In the genomic region with DNA sequence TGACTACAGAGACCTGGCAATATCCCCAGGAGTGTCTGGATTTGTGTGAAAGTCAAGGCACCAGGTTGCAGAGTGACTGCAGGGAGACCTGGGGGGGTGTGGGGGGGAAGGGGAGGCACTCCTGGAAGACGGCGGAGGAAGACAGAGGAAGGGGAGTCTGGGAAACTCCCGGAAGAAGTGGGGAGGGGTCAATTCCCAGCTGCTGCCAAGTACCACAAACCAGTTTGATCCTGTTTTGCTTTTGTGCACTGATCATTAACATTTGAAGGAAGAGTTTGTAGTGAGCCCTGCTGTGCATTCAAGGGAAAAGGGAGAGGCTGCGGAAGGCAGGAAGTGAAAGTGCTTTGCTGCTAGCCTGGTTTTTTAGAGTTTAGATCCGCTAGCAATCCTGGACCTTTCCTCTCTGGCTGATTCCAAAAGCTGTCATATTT, we compare ENCODE assay signal across 8 mouse cellular contexts. TPM values are rescaled to one million over a fixed set of nuclear protein-coding genes. Genes with fewer than 3 reads are reported as not detected.
DNase-seq lines count a peak whose midpoint lies in the region; ATAC-seq and TF ChIP-seq lines count a peak whose summit lies in the region.

No protein-coding gene starts in this region.

- peaks cover 6% of the 10 kb centered on the region for H3K4me1 ChIP-seq in heart, adult 2 months (ENCODE audit: control insufficient read depth, insufficient read depth, low read length)
- peaks cover 26% of the 10 kb centered on the region for H3K4me1 ChIP-seq in forebrain, embryonic 15.5 days
- peaks cover 14% of the 10 kb centered on the region for H3K4me1 ChIP-seq in kidney, postnatal 0 days (replicated peaks; ENCODE audit: insufficient read depth, low read length)
- H3K4me1 ChIP-seq in neural tube, embryonic 11.5 days (ENCODE audit: control insufficient read depth, insufficient read depth, low read length), result peaks cover 13% of the 10 kb centered on the region

- no peak overlapping the region for H3K4me3 ChIP-seq in heart, adult 2 months
- no peak overlapping the region for H3K4me3 ChIP-seq in forebrain, embryonic 15.5 days
- no peak overlapping the region for H3K4me3 ChIP-seq in kidney, postnatal 0 days (replicated peaks; ENCODE audit: low read depth, low read length)
- H3K4me3 ChIP-seq in neural tube, embryonic 11.5 days (ENCODE audit: low read depth, low read length), result no peak overlapping the region

- no peak overlapping the region for H3K27ac ChIP-seq in heart, adult 2 months
- no peak overlapping the region; the same call in 1 of the 2 replicates for H3K27ac ChIP-seq in forebrain, embryonic 15.5 days (replicated peaks)
- peak overlapping the region; percentile 78 for H3K27ac ChIP-seq in kidney, postnatal 0 days
- no peak overlapping the region for H3K27ac ChIP-seq in neural tube, embryonic 11.5 days (ENCODE audit: low read depth, low read length)

- peak overlapping the region; percentile 35 for H3K4me2 ChIP-seq in forebrain, embryonic 15.5 days (replicated peaks)
- H3K4me2 ChIP-seq in kidney, postnatal 0 days (ENCODE audit: low read length), result peak overlapping the region; percentile 46
- peak overlapping the region; percentile 15; the same call in 1 of the 2 replicates for H3K4me2 ChIP-seq in neural tube, embryonic 11.5 days (ENCODE audit: low read depth)

- H3K36me3 ChIP-seq in heart, adult 2 months (ENCODE audit: control insufficient read depth, insufficient read depth, low read length), result no peaks in the 10 kb centered on the region
- H3K36me3 ChIP-seq in forebrain, embryonic 15.5 days, result no peaks in the 10 kb centered on the region
- H3K36me3 ChIP-seq in kidney, postnatal 0 days (ENCODE audit: insufficient read depth, low read length), result no peaks in the 10 kb centered on the region
- no peaks in the 10 kb centered on the region for H3K36me3 ChIP-seq in neural tube, embryonic 11.5 days (ENCODE audit: control insufficient read depth, insufficient read depth, low read length)

- no peaks in the 10 kb centered on the region for H3K79me2 ChIP-seq in heart, adult 2 months (replicated peaks; ENCODE audit: control insufficient read depth, insufficient read depth, low read length)

- TF ChIP-seq POLR2A in heart, adult 2 months (IDR thresholded peaks at IDR 0.05; ENCODE audit: insufficient read depth, low read depth, low read length), result no peak

- intact Hi-C loops in heart, adult 2 months (cut with DNase I), result no loop called here
- intact Hi-C loops in heart, postnatal 36 days (cut with DNase I), result no loop called here

- DNase-seq in heart, adult 2 months, result no peak
- DNase-seq in heart, postnatal 36 days, result no peak
- peak; percentile 86 for DNase-seq in kidney, postnatal 0 days (ENCODE audit: low spot score)
- peak; percentile 72 for DNase-seq in neural tube, embryonic 11.5 days (ENCODE audit: low spot score)
- DNase-seq in adrenal gland, postnatal 25 days, result no peak
- DNase-seq in layer of hippocampus, adult 11-12 months (ENCODE audit: low spot score), result no peak
- no peak for DNase-seq in adrenal gland, adult 8-10 months

- TF ChIP-seq EP300 in heart, adult 2 months (IDR thresholded peaks at IDR 0.05; ENCODE audit: insufficient read depth, low read depth, low read length), result no peak

- no peaks in the 10 kb centered on the region for H3K27me3 ChIP-seq in heart, adult 2 months (ENCODE audit: control insufficient read depth, insufficient read depth, low read length)
- H3K27me3 ChIP-seq in forebrain, embryonic 15.5 days, result no peaks in the 10 kb centered on the region
- H3K27me3 ChIP-seq in kidney, postnatal 0 days (ENCODE audit: insufficient read depth, low read length), result no peaks in the 10 kb centered on the region
- H3K27me3 ChIP-seq in neural tube, embryonic 11.5 days (ENCODE audit: control insufficient read depth, insufficient read depth, low read length), result no peaks in the 10 kb centered on the region

- ATAC-seq in forebrain, embryonic 15.5 days (replicated peaks), result peak; percentile 72
- peak; percentile 66 for ATAC-seq in kidney, postnatal 0 days (replicated peaks; ENCODE audit: low FRiP score, low read depth)
- peak; percentile 72 for ATAC-seq in neural tube, embryonic 11.5 days (ENCODE audit: insufficient read depth, low FRiP score, low TSS enrichment)

- 0 out of 2 replicates have a peak overlapping the region, but pooled peaks have one; percentile 32 for H3K9ac ChIP-seq in heart, adult 2 months (ENCODE audit: low read depth, low read length)
- no peak overlapping the region for H3K9ac ChIP-seq in forebrain, embryonic 15.5 days (replicated peaks)
- H3K9ac ChIP-seq in kidney, postnatal 0 days (ENCODE audit: low read depth, low read length), result peak overlapping the region; percentile 42; the same call in 1 of the 2 replicates
- H3K9ac ChIP-seq in neural tube, embryonic 11.5 days (ENCODE audit: low read length), result 0 out of 2 replicates have a peak overlapping the region, but pooled peaks have one; percentile 5

- H3K9me3 ChIP-seq in forebrain, embryonic 15.5 days, result no peaks in the 10 kb centered on the region
- H3K9me3 ChIP-seq in kidney, postnatal 0 days (replicated peaks; ENCODE audit: low read length), result no peaks in the 10 kb centered on the region
- H3K9me3 ChIP-seq in neural tube, embryonic 11.5 days (ENCODE audit: control insufficient read depth, low read length), result no peaks in the 10 kb centered on the region

- 20% methylated on average over 5 of the region's 5 CpGs for WGBS in heart, adult 2 months
- WGBS in forebrain, embryonic 15.5 days, result 1% methylated on average over 5 of the region's 5 CpGs
- 2% methylated on average over 5 of the region's 5 CpGs for WGBS in kidney, postnatal 0 days
- 4% methylated on average over 5 of the region's 5 CpGs for WGBS in neural tube, embryonic 11.5 days

- no peak for TF ChIP-seq CTCF in heart, adult 2 months (IDR thresholded peaks at IDR 0.05)
- TF ChIP-seq CTCF in kidney, postnatal 0 days (IDR thresholded peaks at IDR 0.05; ENCODE audit: low read depth), result no peak

RNA-seq across cellular contexts. Expression of a gene that starts 9.1 kb away (rescaled TPM):
- under 1 TPM; 0.41 to 0.63 TPM for total RNA-seq in heart, adult 2 months (2021)
- polyA plus RNA-seq in heart, adult 2 months (2012; rRNA removed), result 0.91 and 1.2 TPM in 2 replicates
- total RNA-seq in heart, postnatal 36 days (2021), result under 1 TPM; 0.49 to 0.61 TPM
- polyA plus RNA-seq in forebrain, embryonic 15.5 days (2015; fragmentation: Nextera tagmentation; extraction: Ambion mirVana), result 0.29 TPM in 1 of 2 replicates, not detected in the other
- 10.4 and 10.7 TPM in 2 replicates for polyA plus RNA-seq in kidney, postnatal 0 days (2015; fragmentation: Nextera tagmentation; extraction: Ambion mirVana)
- polyA plus RNA-seq in neural tube, embryonic 11.5 days (2014; fragmentation: Nextera tagmentation; extraction: Ambion mirVana), result not detected in 2 replicates
- total RNA-seq in adrenal gland, postnatal 25 days (2021), result 0.12 TPM in 1 of 2 replicates, not detected in the other
- total RNA-seq in adrenal gland, adult 8-10 months (2022), result under 1 TPM in 3 of 4 experiments, not detected in 1; 0.10 to 0.17 (median 0.15) TPM

RNA-seq across cellular contexts. Expression of a gene that starts 55.6 kb away (rescaled TPM):
- not detected for total RNA-seq in heart, adult 2 months (2021)
- polyA plus RNA-seq in heart, adult 2 months (2012; rRNA removed), result not detected in 2 replicates
- total RNA-seq in heart, postnatal 36 days (2021), result not detected
- polyA plus RNA-seq in forebrain, embryonic 15.5 days (2015; fragmentation: Nextera tagmentation; extraction: Ambion mirVana), result not detected in 2 replicates
- not detected in 2 replicates for polyA plus RNA-seq in kidney, postnatal 0 days (2015; fragmentation: Nextera tagmentation; extraction: Ambion mirVana)
- polyA plus RNA-seq in neural tube, embryonic 11.5 days (2014; fragmentation: Nextera tagmentation; extraction: Ambion mirVana), result not detected in 2 replicates
- total RNA-seq in adrenal gland, postnatal 25 days (2021), result not detected in 2 replicates
- total RNA-seq in adrenal gland, adult 8-10 months (2022), result not detected

Comparison
In these comparisons a context has a peak if more than half of its experiments do, and no peak if none do; other contexts are left out.
1. DNase-seq: peak in kidney, postnatal 0 days (single experiment) and neural tube, embryonic 11.5 days (single experiment); none in heart, adult 2 months (0 of 2), heart, postnatal 36 days (0 of 2), adrenal gland, postnatal 25 days (single experiment), layer of hippocampus, adult 11-12 months (single experiment) and adrenal gland, adult 8-10 months (single experiment).
2. Peak in every context shown above with its lines, with median percentiles within 50 percentile points of each other: ATAC-seq and H3K4me2 ChIP-seq.